Mouse (Mus musculus): ENCODE data around the gene Xpo5.

Xpo5 gene

GRCm38 (mm10) chr17:46284653-46285052 is 82.1 kb downstream of the Xpo5 start:
- peak; percentile 68 for DNase-seq (ENCODE audit: low read depth, low spot score)

GRCm38 (mm10) chr17:46285407-46285806 is 82.8 kb downstream of the Xpo5 start:
- DNase-seq (ENCODE audit: low read depth, low spot score) = no peak

GRCm38 (mm10) chr17:46287678-46288095 is 85.1 kb downstream of the Xpo5 start:
- peak; percentile 41 for DNase-seq (ENCODE audit: low read depth, low spot score)

Data from mesoderm, embryonic 11.5 days (tissue).